Mouse (Mus musculus): Measurements from ENCODE around the gene Phlpp2. TPM values are rescaled to one million over a fixed set of nuclear protein-coding genes. Genes with fewer than 3 reads are reported as not detected.
A peak's percentile ranks its signal among the peaks of the same experiment; 100 is the strongest.

Gene Phlpp2
- polyA plus RNA-seq, 1 experiment, result 2.7 TPM

GRCm38 (mm10) chr8:109986384-109986783, 118.0 kb downstream of the Phlpp2 start:
- no peak overlapping the region for H3K27ac ChIP-seq (ENCODE audit: control insufficient read depth, insufficient read depth, low read length)
- H3K36me3 ChIP-seq (ENCODE audit: control insufficient read depth, insufficient read depth, low read length), result no peaks in the 10 kb centered on the region
- no peaks in the 10 kb centered on the region for H3K4me1 ChIP-seq (replicated peaks; ENCODE audit: control insufficient read depth, insufficient read depth, low read length)
- H3K4me3 ChIP-seq (ENCODE audit: control insufficient read depth, insufficient read depth, low read length), result no peak overlapping the region
- WGBS, result 71% methylated on average over 7 of the region's 7 CpGs
- TF ChIP-seq POLR2A (IDR thresholded peaks at IDR 0.05; ENCODE audit: control insufficient read depth, extremely low read depth, insufficient read depth, low read length, poor library complexity), result no peak
- no peak for TF ChIP-seq CTCF (IDR thresholded peaks at IDR 0.05; ENCODE audit: borderline replicate concordance, control insufficient read depth, extremely low read depth, insufficient read depth, low read length, poor library complexity)
- peak; percentile 4 for DNase-seq
- no peaks in the 10 kb centered on the region for H3K27me3 ChIP-seq (ENCODE audit: control insufficient read depth, insufficient read depth, low read length)

GRCm38 (mm10) chr8:109987776-109988175, 119.4 kb downstream of the Phlpp2 start:
- H3K27ac ChIP-seq (ENCODE audit: control insufficient read depth, insufficient read depth, low read length), result no peak overlapping the region
- no peak overlapping the region for H3K4me3 ChIP-seq (ENCODE audit: control insufficient read depth, insufficient read depth, low read length)
- 77% methylated on average over 7 of the region's 7 CpGs for WGBS
- no peak for DNase-seq
- TF ChIP-seq CTCF (IDR thresholded peaks at IDR 0.05; ENCODE audit: borderline replicate concordance, control insufficient read depth, extremely low read depth, insufficient read depth, low read length, poor library complexity) (no peak), POLR2A (IDR thresholded peaks at IDR 0.05; ENCODE audit: control insufficient read depth, extremely low read depth, insufficient read depth, low read length, poor library complexity) (no peak)
- H3K4me1 ChIP-seq (replicated peaks; ENCODE audit: control insufficient read depth, insufficient read depth, low read length), result no peaks in the 10 kb centered on the region
- no peaks in the 10 kb centered on the region for H3K27me3 ChIP-seq (ENCODE audit: control insufficient read depth, insufficient read depth, low read length)
- no peaks in the 10 kb centered on the region for H3K36me3 ChIP-seq (ENCODE audit: control insufficient read depth, insufficient read depth, low read length)

GRCm38 (mm10) chr8:109989151-109989550, 120.8 kb downstream of the Phlpp2 start:
- no peak for TF ChIP-seq POLR2A (IDR thresholded peaks at IDR 0.05; ENCODE audit: control insufficient read depth, extremely low read depth, insufficient read depth, low read length, poor library complexity)
- TF ChIP-seq CTCF (IDR thresholded peaks at IDR 0.05; ENCODE audit: borderline replicate concordance, control insufficient read depth, extremely low read depth, insufficient read depth, low read length, poor library complexity), result no peak
- 94% methylated on average over 8 of the region's 8 CpGs for WGBS
- Histone ChIP-seq H3K27ac (ENCODE audit: control insufficient read depth, insufficient read depth, low read length) (no peak overlapping the region), H3K4me1 (replicated peaks; ENCODE audit: control insufficient read depth, insufficient read depth, low read length) (no peaks in the 10 kb centered on the region), H3K36me3 (ENCODE audit: control insufficient read depth, insufficient read depth, low read length) (no peaks in the 10 kb centered on the region), H3K4me3 (ENCODE audit: control insufficient read depth, insufficient read depth, low read length) (no peak overlapping the region), H3K27me3 (ENCODE audit: control insufficient read depth, insufficient read depth, low read length) (no peaks in the 10 kb centered on the region)
- DNase-seq, result no peak

- 86% methylated on average over 8 of the region's 8 CpGs for WGBS
- H3K4me1 ChIP-seq (replicated peaks; ENCODE audit: control insufficient read depth, insufficient read depth, low read length), result no peaks in the 10 kb centered on the region
- no peaks in the 10 kb centered on the region for H3K36me3 ChIP-seq (ENCODE audit: control insufficient read depth, insufficient read depth, low read length)
- no peak within 1 kb of the TSS for H3K27ac ChIP-seq (ENCODE audit: control insufficient read depth, insufficient read depth, low read length)
- no peak for DNase-seq
- H3K4me3 ChIP-seq (ENCODE audit: control insufficient read depth, insufficient read depth, low read length), result no peak within 1 kb of the TSS
- no peaks in the 10 kb centered on the region for H3K27me3 ChIP-seq (ENCODE audit: control insufficient read depth, insufficient read depth, low read length)
- TF ChIP-seq POLR2A (IDR thresholded peaks at IDR 0.05; ENCODE audit: control insufficient read depth, extremely low read depth, insufficient read depth, low read length, poor library complexity) (no peak), CTCF (IDR thresholded peaks at IDR 0.05; ENCODE audit: borderline replicate concordance, control insufficient read depth, extremely low read depth, insufficient read depth, low read length, poor library complexity) (no peak)
Measured at GRCm38 (mm10) chr8:109990224-109990623, 121.9 kb downstream of the Phlpp2 start, which contains the start of gene Tat. TSS of gene Tat (plus strand) at chr8:109990437.

DNA sequence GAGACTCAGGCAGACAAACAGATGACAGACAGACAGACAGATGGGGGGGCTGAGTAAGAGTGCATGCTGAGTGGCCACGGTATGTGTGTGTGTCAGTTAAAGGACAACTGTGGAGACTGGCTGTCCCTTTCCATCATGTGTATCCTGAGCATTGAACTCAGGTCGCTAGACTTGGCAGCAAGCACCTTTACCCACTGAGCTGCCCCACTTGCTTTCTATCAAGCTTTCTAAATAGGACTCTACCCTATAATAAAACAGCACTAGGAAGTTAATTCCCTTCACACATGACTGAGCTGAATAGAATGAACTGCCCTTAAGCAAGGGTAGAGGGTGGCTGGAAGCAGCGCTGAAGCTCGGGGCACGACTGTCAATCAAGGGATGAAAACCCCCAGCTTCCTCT, 123.8 kb downstream of the Phlpp2 start:
- H3K27me3 ChIP-seq (ENCODE audit: control insufficient read depth, insufficient read depth, low read length), result no peaks in the 10 kb centered on the region
- no peak for DNase-seq
- WGBS, result 90% methylated on average over 5 of the region's 5 CpGs
- TF ChIP-seq CTCF (IDR thresholded peaks at IDR 0.05; ENCODE audit: borderline replicate concordance, control insufficient read depth, extremely low read depth, insufficient read depth, low read length, poor library complexity), result no peak
- no peak for TF ChIP-seq POLR2A (IDR thresholded peaks at IDR 0.05; ENCODE audit: control insufficient read depth, extremely low read depth, insufficient read depth, low read length, poor library complexity)
- no peak overlapping the region for H3K27ac ChIP-seq (ENCODE audit: control insufficient read depth, insufficient read depth, low read length)
- no peak overlapping the region for H3K4me3 ChIP-seq (ENCODE audit: control insufficient read depth, insufficient read depth, low read length)
- H3K36me3 ChIP-seq (ENCODE audit: control insufficient read depth, insufficient read depth, low read length), result no peaks in the 10 kb centered on the region
- H3K4me1 ChIP-seq (replicated peaks; ENCODE audit: control insufficient read depth, insufficient read depth, low read length), result no peaks in the 10 kb centered on the region

GRCm38 (mm10) chr8:109992951-109993350, 124.6 kb downstream of the Phlpp2 start:
- no peak overlapping the region for H3K4me3 ChIP-seq (ENCODE audit: control insufficient read depth, insufficient read depth, low read length)
- no peaks in the 10 kb centered on the region for H3K27me3 ChIP-seq (ENCODE audit: control insufficient read depth, insufficient read depth, low read length)
- H3K4me1 ChIP-seq (replicated peaks; ENCODE audit: control insufficient read depth, insufficient read depth, low read length), result no peaks in the 10 kb centered on the region
- DNase-seq, result no peak
- no peak overlapping the region for H3K27ac ChIP-seq (ENCODE audit: control insufficient read depth, insufficient read depth, low read length)
- 86% methylated on average over 1 of the region's 1 CpGs for WGBS
- TF ChIP-seq CTCF (IDR thresholded peaks at IDR 0.05; ENCODE audit: borderline replicate concordance, control insufficient read depth, extremely low read depth, insufficient read depth, low read length, poor library complexity), result no peak
- no peak for TF ChIP-seq POLR2A (IDR thresholded peaks at IDR 0.05; ENCODE audit: control insufficient read depth, extremely low read depth, insufficient read depth, low read length, poor library complexity)
- H3K36me3 ChIP-seq (ENCODE audit: control insufficient read depth, insufficient read depth, low read length), result no peaks in the 10 kb centered on the region

Other genes with a start within 250 kb of the Phlpp2 start
- gene Ist1, start 175.3 kb upstream of the Phlpp2 start, polyA plus RNA-seq (2012; rRNA removed), result 60.3 and 67.8 TPM in 2 replicates
- gene Zfp821, start 163.0 kb upstream of the Phlpp2 start, polyA plus RNA-seq (2012; rRNA removed), result 11.4 and 13.7 TPM in 2 replicates
- 20.3 and 23.9 TPM in 2 replicates for gene Atxn1l, start 130.8 kb upstream of the Phlpp2 start, polyA plus RNA-seq (2012; rRNA removed)
- gene Ap1g1, start 90.0 kb upstream of the Phlpp2 start, polyA plus RNA-seq (2012; rRNA removed), result 40.3 and 42.2 TPM in 2 replicates
- 0.43 and 0.50 TPM in 2 replicates for gene Marveld3, start 93.7 kb downstream of the Phlpp2 start, polyA plus RNA-seq (2012; rRNA removed)
- 0.61 and 2.6 TPM in 2 replicates for gene Tat, start 121.9 kb downstream of the Phlpp2 start, polyA plus RNA-seq (2012; rRNA removed)
- 1.4 and 2.9 TPM in 2 replicates for gene Chst4, start 171.2 kb downstream of the Phlpp2 start, polyA plus RNA-seq (2012; rRNA removed)
- 0.14 and 0.30 TPM in 2 replicates for gene Zfp612, start 211.2 kb downstream of the Phlpp2 start, polyA plus RNA-seq (2012; rRNA removed)
- gene Gm21964, start 232.7 kb downstream of the Phlpp2 start, polyA plus RNA-seq (2012; rRNA removed), result 0.12 TPM in 1 of 2 replicates, not detected in the other
- not detected in 2 replicates for gene Gm17720, start 234.2 kb downstream of the Phlpp2 start, polyA plus RNA-seq (2012; rRNA removed)